Mouse (Mus musculus): Measurements from ENCODE around the gene Psmd13. TPM values are rescaled to one million over a fixed set of nuclear protein-coding genes. Genes with fewer than 3 reads are reported as not detected.

Psmd13 gene
- total and polyA plus RNA-seq, 3 experiments: 165 to 215 TPM; not detected in 1

- TF ChIP-seq EP300 (IDR thresholded peaks at IDR 0.05; ENCODE audit: low read depth in 1 of 2, low read length in 2 of 2) (peak in 1 of 2 experiments; percentile 4; a peak in 2 of 4 replicates), ZMIZ1 (IDR thresholded peaks at IDR 0.05; ENCODE audit: low read depth, low read length) (peak; percentile 51; the same call in 1 of the 2 replicates), MXI1 (IDR thresholded peaks at IDR 0.05; ENCODE audit: low read depth, low read length) (peak; percentile 95), MYB (IDR thresholded peaks at IDR 0.05; ENCODE audit: low read depth, low read length) (no peak), USF1 (IDR thresholded peaks at IDR 0.05; ENCODE audit: low read depth, low read length) (no peak; the same call in 1 of the 2 replicates), NRF1 (IDR thresholded peaks at IDR 0.05; ENCODE audit: insufficient read depth, low read depth, low read length, poor library complexity, severe bottlenecking) (no peak), SMC3 (IDR thresholded peaks at IDR 0.05; ENCODE audit: low read depth, low read length) (peak; percentile 22; the same call in 1 of the 2 replicates), HCFC1 (IDR thresholded peaks at IDR 0.05; ENCODE audit: low read depth, low read length) (peak; percentile 69), MAX (IDR thresholded peaks at IDR 0.05; ENCODE audit: low read length) (peak; percentile 93), MAFK (IDR thresholded peaks at IDR 0.05; ENCODE audit: borderline replicate concordance, low read depth, low read length) (no peak), CTCF (IDR thresholded peaks at IDR 0.05 in 2 of 3, conservative IDR thresholded peaks at IDR 0.05 in 1 of 3; ENCODE audit: control insufficient read depth in 1 of 3, insufficient read depth in 1 of 3, low read depth in 2 of 3, low read length in 3 of 3, poor library complexity in 1 of 3, severe bottlenecking in 1 of 3) (peak; percentile 69 to 74 (median 69)), KAT2A (conservative IDR thresholded peaks at IDR 0.05; ENCODE audit: low read depth, low read length) (no peak)
Measured at GRCm38 (mm10) chr7:140941222-140942051, 59.7 kb downstream of the Psmd13 start, which contains the start of gene Pgghg (continued).

GRCm38 (mm10) chr7:140942341-140942740 lies 60.6 kb downstream of the Psmd13 start:
- Histone ChIP-seq H3K4me3 (ENCODE audit: control insufficient read depth in 1 of 2, insufficient read depth in 1 of 2, low read depth in 2 of 2, low read length in 2 of 2) (peak overlapping the region; percentile 70 to 75), H3K27ac (ENCODE audit: control insufficient read depth, low read depth, low read length) (peak overlapping the region; percentile 80), H3K79me2 (ENCODE audit: control insufficient read depth, insufficient read depth, low read length, poor library complexity) (peaks cover 1% of the 10 kb centered on the region; the same call in 1 of the 2 replicates), H3K27me3 (ENCODE audit: control insufficient read depth in 1 of 2, insufficient read depth in 2 of 2, low read length in 2 of 2) (no peaks in the 10 kb centered on the region; a peak in 1 of 4 replicates), H3K9ac (ENCODE audit: control insufficient read depth, low read depth, low read length, poor library complexity, severe bottlenecking) (peak overlapping the region; percentile 91), H3K4me1 (ENCODE audit: control insufficient read depth in 1 of 2, insufficient read depth in 2 of 2, low read length in 2 of 2) (peaks cover 8 to 23% of the 10 kb centered on the region in 2 experiments), H3K36me3 (ENCODE audit: control insufficient read depth in 1 of 2, insufficient read depth in 2 of 2, low read length in 2 of 2) (peaks cover 0 to 17% of the 10 kb centered on the region in 2 experiments; a peak in 2 of 4 replicates), H3K9me3 (replicated peaks; ENCODE audit: insufficient read depth, low read length) (no peaks in the 10 kb centered on the region)
- no peak for DNase-seq (ENCODE audit: low read depth, low spot score)
- TF ChIP-seq ELF1 (IDR thresholded peaks at IDR 0.05; ENCODE audit: low read depth, low read length) (no peak), MEF2A (IDR thresholded peaks at IDR 0.05; ENCODE audit: extremely low read depth, insufficient replicate concordance, low read depth, low read length, poor library complexity, severe bottlenecking) (no peak), MYC (IDR thresholded peaks at IDR 0.05; ENCODE audit: low read depth, low read length) (no peak), NELFE (IDR thresholded peaks at IDR 0.05; ENCODE audit: low read depth, low read length) (no peak), BHLHE40 (IDR thresholded peaks at IDR 0.05; ENCODE audit: borderline replicate concordance, low read depth, low read length) (no peak), KAT2A (conservative IDR thresholded peaks at IDR 0.05; ENCODE audit: low read depth, low read length) (no peak), MAFK (IDR thresholded peaks at IDR 0.05; ENCODE audit: borderline replicate concordance, low read depth, low read length) (no peak), EP300 (IDR thresholded peaks at IDR 0.05; ENCODE audit: low read depth in 1 of 2, low read length in 2 of 2) (no peak), CHD2 (IDR thresholded peaks at IDR 0.05; ENCODE audit: low read length) (no peak), POLR2A (IDR thresholded peaks at IDR 0.05; ENCODE audit: control insufficient read depth in 1 of 2, insufficient read depth in 1 of 2, low read depth in 1 of 2, low read length in 2 of 2, poor library complexity in 1 of 2) (no peak), USF1 (IDR thresholded peaks at IDR 0.05; ENCODE audit: low read depth, low read length) (no peak)
